Mouse (Mus musculus) layer of hippocampus, postnatal 36 days (tissue): ENCODE data around the gene Sall1. TPM values are rescaled to one million over a fixed set of nuclear protein-coding genes. Genes with fewer than 3 reads are reported as not detected.

Source experiments
- DNase-seq, 2 experiments: peaks; one replicate each; pipeline ENCODE4 v3.0.0; 2022
- total RNA-seq, 2 experiments: library from RNA; stranded (reverse); gene quantifications; 2 replicates each; pipeline ENCODE4 v1.2.3; 2021

Gene Sall1
- total RNA-seq, 2 experiments from 2014 or later, result 11.8 to 13.9 TPM

GRCm38 (mm10) chr8:89037536-89038236, 6.3 kb downstream of the Sall1 start:
- no peak for DNase-seq

DNA sequence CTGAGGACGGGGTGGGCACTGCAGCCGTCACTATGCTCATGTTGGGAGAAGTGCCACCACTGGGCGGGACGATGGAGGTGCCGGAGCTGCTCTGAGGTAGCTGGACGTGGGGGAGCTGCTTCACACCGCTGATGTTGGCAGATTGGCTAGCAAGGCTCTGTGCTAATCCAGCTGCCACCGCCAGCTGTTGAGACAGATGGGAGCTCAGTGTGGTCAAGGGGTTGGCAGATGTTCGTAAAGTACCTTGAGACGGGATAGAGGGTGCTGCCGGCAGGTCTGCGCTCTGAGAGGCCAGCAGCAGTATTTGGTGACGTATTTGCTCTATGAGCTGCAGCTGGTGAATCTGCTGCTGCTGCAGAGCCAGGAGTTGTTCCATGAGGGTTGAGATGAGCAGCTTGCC, 11.6 kb downstream of the Sall1 start:
- DNase-seq, result no peak

- no peak for DNase-seq
These were observed 15.8 kb downstream of the Sall1 start for GRCm38 (mm10) chr8:89028156-89028555.

- no peak for DNase-seq
These were observed 17.8 kb downstream of the Sall1 start for GRCm38 (mm10) chr8:89026139-89026520.

DNA sequence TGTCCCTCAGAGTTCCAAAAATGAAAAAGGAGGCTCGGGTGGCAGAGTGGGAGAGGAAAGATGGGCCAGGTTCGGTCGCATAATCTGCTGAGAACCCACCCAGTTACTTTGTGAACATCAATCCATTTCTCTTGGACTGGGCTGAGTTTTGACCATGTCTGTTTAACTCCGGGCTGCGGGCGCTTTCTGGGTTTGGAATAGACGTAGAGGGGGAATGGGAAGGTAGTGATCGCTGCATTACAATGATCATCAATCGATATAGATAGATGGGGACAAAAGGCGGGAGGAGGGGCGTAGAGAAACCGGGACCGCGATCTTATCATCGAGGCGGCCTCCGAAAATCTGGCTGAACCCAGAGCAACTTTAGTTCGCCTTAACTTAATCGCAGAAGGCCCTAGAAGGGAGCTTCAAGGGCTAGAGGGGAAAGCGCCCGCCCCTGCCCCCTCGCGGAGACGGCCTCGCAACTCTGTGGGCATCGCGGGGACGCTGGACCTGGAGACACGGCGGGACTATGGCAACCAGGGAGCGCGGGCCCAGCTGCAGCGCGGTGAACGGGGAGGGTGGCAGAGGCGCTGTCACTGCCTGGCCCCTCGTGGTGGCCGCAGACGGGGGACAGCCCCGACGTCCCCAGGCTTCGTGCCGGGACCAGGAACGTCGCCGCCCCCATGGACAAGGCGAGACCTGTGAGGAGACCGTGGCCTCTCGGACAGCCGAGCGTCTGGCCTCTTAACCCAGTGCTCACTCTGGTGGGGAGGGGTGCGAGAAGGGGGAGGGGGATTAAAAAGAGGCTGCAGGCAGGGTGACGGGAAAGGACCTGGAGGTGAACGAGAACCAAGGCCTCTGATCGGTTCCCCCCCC, 18.5 kb downstream of the Sall1 start:
- no peak for DNase-seq

- DNase-seq, result no peak
These were observed 19.2 kb downstream of the Sall1 start for GRCm38 (mm10) chr8:89024796-89025195.

GRCm38 (mm10) chr8:89021139-89021538, 22.8 kb downstream of the Sall1 start:
- no peak for DNase-seq

GRCm38 (mm10) chr8:89017891-89018290, 26.1 kb downstream of the Sall1 start:
- no peak for DNase-seq

GRCm38 (mm10) chr8:89016465-89017070, 27.4 kb downstream of the Sall1 start:
- DNase-seq, result no peak

DNA sequence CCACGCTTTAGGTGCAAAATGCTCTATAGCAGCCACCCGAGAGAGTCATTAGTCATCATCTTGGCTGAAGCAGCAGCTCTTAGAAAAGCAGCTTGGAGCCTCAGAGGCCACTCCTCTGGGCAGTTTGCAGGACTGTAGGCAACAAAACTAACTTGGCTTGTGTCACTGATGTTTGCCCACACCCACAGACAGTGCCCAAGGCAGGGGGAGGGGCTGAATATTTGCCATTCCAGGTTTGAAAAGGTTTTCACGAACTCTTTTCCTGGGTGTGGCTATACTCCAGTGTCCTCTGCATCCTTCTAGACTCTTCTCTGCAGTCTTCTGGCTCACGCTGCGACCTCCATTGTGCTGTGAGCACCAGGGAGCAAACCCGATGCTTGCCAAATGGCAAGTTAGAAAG, 28.4 kb downstream of the Sall1 start:
- no peak for DNase-seq

- no peak for DNase-seq
These were observed 31.0 kb downstream of the Sall1 start for GRCm38 (mm10) chr8:89012853-89013534.

DNA sequence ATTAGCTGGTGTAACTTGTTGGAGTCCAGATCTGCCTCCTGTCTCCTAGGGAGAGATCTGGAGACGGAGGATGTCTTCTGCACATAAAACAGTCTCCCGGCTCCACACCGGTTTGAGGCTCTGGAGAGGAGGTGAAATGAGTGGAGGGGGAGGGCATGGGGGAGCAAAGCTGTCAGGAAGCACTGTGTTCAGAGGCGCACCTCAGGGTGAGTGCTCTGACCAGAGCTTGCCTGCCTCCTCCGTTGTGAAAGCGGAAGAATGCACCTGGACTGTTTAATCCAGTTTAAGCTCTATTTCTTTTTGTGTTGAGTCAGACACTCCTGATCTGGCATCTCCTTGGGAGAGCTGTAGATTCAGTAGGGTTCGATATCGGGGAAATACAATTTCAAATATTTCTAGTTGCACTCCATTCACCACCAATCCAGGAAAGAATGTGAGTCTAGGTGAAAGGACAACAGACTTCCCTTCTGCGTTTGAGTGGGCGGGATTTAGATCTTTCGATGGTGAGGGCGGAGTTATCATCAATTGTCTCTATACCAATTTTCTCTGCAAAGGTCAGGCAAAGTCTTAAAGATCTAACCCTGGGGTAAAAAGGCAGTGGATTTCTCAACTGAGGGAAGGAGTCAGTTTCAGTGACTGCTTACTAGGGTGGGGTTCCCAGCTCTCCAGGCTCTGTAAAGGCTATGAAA, 31.8 kb downstream of the Sall1 start:
- no peak for DNase-seq

- no peak for DNase-seq
These were observed 35.2 kb downstream of the Sall1 start for GRCm38 (mm10) chr8:89008784-89009183.

GRCm38 (mm10) chr8:89007114-89007513, 36.8 kb downstream of the Sall1 start:
- no peak for DNase-seq

- no peak for DNase-seq
These were observed 37.5 kb downstream of the Sall1 start for GRCm38 (mm10) chr8:89006426-89006825.

DNA sequence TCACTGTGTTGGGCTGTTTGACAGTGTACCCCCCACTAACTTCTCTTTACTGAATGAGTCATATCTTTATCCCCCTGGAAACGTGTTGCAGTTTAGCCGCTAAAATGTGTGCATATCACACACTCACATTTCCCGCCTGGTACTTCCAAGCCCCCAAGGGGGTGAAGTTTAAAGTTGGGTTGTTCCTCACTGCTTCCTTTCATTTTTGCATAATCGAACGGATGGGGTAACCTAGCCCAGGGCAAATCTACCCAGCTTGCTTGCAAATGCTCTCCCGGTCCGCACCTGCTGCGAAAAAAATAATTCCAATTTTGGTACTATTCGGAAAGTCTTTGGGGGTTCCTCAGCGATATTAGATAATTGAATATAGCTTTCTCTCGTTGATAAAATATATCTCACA, 38.2 kb downstream of the Sall1 start:
- no peak for DNase-seq

GRCm38 (mm10) chr8:89004041-89004440, 39.9 kb downstream of the Sall1 start:
- no peak for DNase-seq

- no peak for DNase-seq
These were observed 40.5 kb downstream of the Sall1 start for GRCm38 (mm10) chr8:89003336-89003896.

DNA sequence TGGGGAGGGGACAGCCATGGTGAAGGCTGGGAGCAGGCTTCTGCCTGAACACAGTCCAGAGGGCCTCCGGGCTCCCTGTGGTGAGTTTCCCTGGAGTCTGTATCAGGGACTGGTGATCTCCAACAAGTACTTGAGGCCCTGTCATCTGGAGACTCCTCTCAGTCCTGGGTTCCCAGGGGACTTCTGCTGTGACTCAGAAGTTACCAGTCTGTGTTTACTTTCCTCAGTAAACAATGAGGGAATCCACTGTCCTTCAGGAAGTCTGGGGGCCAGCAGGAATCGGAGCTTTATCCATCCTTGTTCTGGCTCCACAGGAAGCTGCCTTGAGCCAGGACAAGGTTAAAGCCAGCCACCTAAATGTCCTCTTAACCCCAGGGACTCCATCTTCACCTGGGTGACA, 41.8 kb downstream of the Sall1 start:
- no peak for DNase-seq

DNA sequence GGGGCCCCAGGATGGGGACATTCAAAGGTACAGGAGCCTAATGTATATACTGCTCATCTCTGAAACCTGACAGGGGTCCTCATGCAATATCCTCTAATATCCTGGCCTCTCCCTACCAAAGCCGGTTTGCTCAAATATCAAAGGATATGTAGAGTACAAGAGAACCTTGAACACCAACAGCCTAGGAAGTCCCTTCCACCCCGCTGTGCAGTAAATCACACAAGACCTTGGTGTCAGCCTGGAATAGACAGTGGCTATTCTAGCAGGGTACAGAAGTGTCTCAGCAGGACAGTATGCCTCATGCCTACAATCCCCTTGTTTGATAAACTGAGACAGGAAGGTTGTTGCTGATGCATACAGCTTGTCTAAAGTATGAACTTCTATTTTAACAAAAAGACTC, 46.7 kb downstream of the Sall1 start:
- no peak for DNase-seq

- no peak for DNase-seq
These were observed 52.0 kb downstream of the Sall1 start for GRCm38 (mm10) chr8:88991780-88992509.
